Mouse (Mus musculus): ENCODE data around the gene Slmap. TPM values are rescaled to one million over a fixed set of nuclear protein-coding genes. Genes with fewer than 3 reads are reported as not detected.
A peak's percentile ranks its signal among the peaks of the same experiment; 100 is the strongest.
"Not testable (repeated sequence)": the region's sequence is repeated elsewhere in the genome, so short reads cannot be mapped to it uniquely, and the experiment has no call there.

Slmap gene
- polyA plus RNA-seq, 1 experiment from 2014 or later, result 144 TPM

- Histone ChIP-seq H3K4me3 (ENCODE audit: low read length) (no peak overlapping the region), H3K4me1 (ENCODE audit: control insufficient read depth, insufficient read depth, low read length) (no peaks in the 10 kb centered on the region), H3K9ac (ENCODE audit: low read length) (no peak overlapping the region), H3K27ac (ENCODE audit: low read length) (0 out of 2 replicates have a peak overlapping the region, but pooled peaks have one; percentile 35), H3K9me3 (replicated peaks; ENCODE audit: control insufficient read depth, low read length) (no peaks in the 10 kb centered on the region), H3K27me3 (ENCODE audit: control insufficient read depth, insufficient read depth, low read length) (no peaks in the 10 kb centered on the region), H3K4me2 (ENCODE audit: low read depth, low read length) (no peak overlapping the region), H3K36me3 (ENCODE audit: control insufficient read depth, insufficient read depth) (peaks cover 56% of the 10 kb centered on the region)
- 73% methylated on average over 4 of the region's 4 CpGs for WGBS
- no peak for ATAC-seq (replicated peaks; ENCODE audit: extremely low read depth, insufficient read depth, low FRiP score)
Observed at GRCm38 (mm10) chr14:26417088-26417487, 117.6 kb downstream of the Slmap start.

- no peak overlapping the region for H3K4me2 ChIP-seq (ENCODE audit: low read depth, low read length)
- no peaks in the 10 kb centered on the region for H3K9me3 ChIP-seq (replicated peaks; ENCODE audit: control insufficient read depth, low read length)
- no peak overlapping the region for H3K4me3 ChIP-seq (ENCODE audit: low read length)
- no peak overlapping the region for H3K27ac ChIP-seq (ENCODE audit: low read length)
- peaks cover 38% of the 10 kb centered on the region for H3K36me3 ChIP-seq (ENCODE audit: control insufficient read depth, insufficient read depth)
- no peak overlapping the region for H3K9ac ChIP-seq (ENCODE audit: low read length)
- H3K27me3 ChIP-seq (ENCODE audit: control insufficient read depth, insufficient read depth, low read length), result no peaks in the 10 kb centered on the region
- WGBS, result 93% methylated on average over 1 of the region's 1 CpGs
- H3K4me1 ChIP-seq (ENCODE audit: control insufficient read depth, insufficient read depth, low read length), result no peaks in the 10 kb centered on the region
- no peak for ATAC-seq (replicated peaks; ENCODE audit: extremely low read depth, insufficient read depth, low FRiP score)
Observed at GRCm38 (mm10) chr14:26413581-26413980, 121.2 kb downstream of the Slmap start.

- Histone ChIP-seq H3K9me3 (replicated peaks; ENCODE audit: control insufficient read depth, low read length) (no peaks in the 10 kb centered on the region), H3K4me3 (ENCODE audit: low read length) (no peak overlapping the region), H3K27ac (ENCODE audit: low read length) (no peak overlapping the region), H3K27me3 (ENCODE audit: control insufficient read depth, insufficient read depth, low read length) (no peaks in the 10 kb centered on the region), H3K9ac (ENCODE audit: low read length) (no peak overlapping the region), H3K4me2 (ENCODE audit: low read depth, low read length) (no peak overlapping the region), H3K36me3 (ENCODE audit: control insufficient read depth, insufficient read depth) (0 out of 2 replicates have a peak, but pooled peaks cover 3% of the 10 kb centered on the region), H3K4me1 (ENCODE audit: control insufficient read depth, insufficient read depth, low read length) (no peaks in the 10 kb centered on the region)
- no peak for ATAC-seq (replicated peaks; ENCODE audit: extremely low read depth, insufficient read depth, low FRiP score)
- 85% methylated on average over 7 of the region's 7 CpGs for WGBS
Observed at GRCm38 (mm10) chr14:26406746-26407145, 128.0 kb downstream of the Slmap start.

- H3K4me1 ChIP-seq (ENCODE audit: control insufficient read depth, insufficient read depth, low read length), result no peaks in the 10 kb centered on the region
- no peak overlapping the region for H3K9ac ChIP-seq (ENCODE audit: low read length)
- H3K4me3 ChIP-seq (ENCODE audit: low read length), result no peak overlapping the region
- WGBS, result 92% methylated on average over 7 of the region's 7 CpGs
- H3K27me3 ChIP-seq (ENCODE audit: control insufficient read depth, insufficient read depth, low read length), result no peaks in the 10 kb centered on the region
- ATAC-seq (replicated peaks; ENCODE audit: extremely low read depth, insufficient read depth, low FRiP score), result no peak
- H3K27ac ChIP-seq (ENCODE audit: low read length), result no peak overlapping the region
- H3K9me3 ChIP-seq (replicated peaks; ENCODE audit: control insufficient read depth, low read length), result peaks cover 8% of the 10 kb centered on the region
- peaks cover 10% of the 10 kb centered on the region for H3K36me3 ChIP-seq (ENCODE audit: control insufficient read depth, insufficient read depth)
- no peak overlapping the region for H3K4me2 ChIP-seq (ENCODE audit: low read depth, low read length)
Observed at GRCm38 (mm10) chr14:26398508-26399160, 136.1 kb downstream of the Slmap start.

- no peak overlapping the region for H3K4me2 ChIP-seq (ENCODE audit: low read depth, low read length)
- H3K27me3 ChIP-seq (ENCODE audit: control insufficient read depth, insufficient read depth, low read length), result no peaks in the 10 kb centered on the region
- H3K36me3 ChIP-seq (ENCODE audit: control insufficient read depth, insufficient read depth), result peaks cover 6% of the 10 kb centered on the region
- H3K9ac ChIP-seq (ENCODE audit: low read length), result no peak overlapping the region
- H3K4me1 ChIP-seq (ENCODE audit: control insufficient read depth, insufficient read depth, low read length), result no peaks in the 10 kb centered on the region
- no peak overlapping the region for H3K4me3 ChIP-seq (ENCODE audit: low read length)
- ATAC-seq (replicated peaks; ENCODE audit: extremely low read depth, insufficient read depth, low FRiP score), result no peak
- peaks cover 8% of the 10 kb centered on the region for H3K9me3 ChIP-seq (replicated peaks; ENCODE audit: control insufficient read depth, low read length)
- WGBS, result 90% methylated on average over 13 of the region's 13 CpGs
- H3K27ac ChIP-seq (ENCODE audit: low read length), result no peak overlapping the region
Observed at GRCm38 (mm10) chr14:26391866-26392265, 142.9 kb downstream of the Slmap start.

GRCm38 (mm10) chr14:26388961-26389360 lies 145.8 kb downstream of the Slmap start:
- H3K36me3 ChIP-seq (ENCODE audit: control insufficient read depth, insufficient read depth); H3K4me2 ChIP-seq (ENCODE audit: low read depth, low read length); H3K9ac ChIP-seq (ENCODE audit: low read length); H3K27ac ChIP-seq (ENCODE audit: low read length); H3K27me3 ChIP-seq (ENCODE audit: control insufficient read depth, insufficient read depth, low read length); ATAC-seq (replicated peaks; ENCODE audit: extremely low read depth, insufficient read depth, low FRiP score); H3K9me3 ChIP-seq (replicated peaks; ENCODE audit: control insufficient read depth, low read length); H3K4me3 ChIP-seq (ENCODE audit: low read length); H3K4me1 ChIP-seq (ENCODE audit: control insufficient read depth, insufficient read depth, low read length): not testable (repeated sequence)
- 85% methylated on average over 2 of the region's 2 CpGs for WGBS

- H3K9me3 ChIP-seq (replicated peaks; ENCODE audit: control insufficient read depth, low read length); H3K4me3 ChIP-seq (ENCODE audit: low read length); H3K27me3 ChIP-seq (ENCODE audit: control insufficient read depth, insufficient read depth, low read length); H3K4me2 ChIP-seq (ENCODE audit: low read depth, low read length); H3K36me3 ChIP-seq (ENCODE audit: control insufficient read depth, insufficient read depth); H3K4me1 ChIP-seq (ENCODE audit: control insufficient read depth, insufficient read depth, low read length); ATAC-seq (replicated peaks; ENCODE audit: extremely low read depth, insufficient read depth, low FRiP score); H3K27ac ChIP-seq (ENCODE audit: low read length); H3K9ac ChIP-seq (ENCODE audit: low read length): not testable (repeated sequence)
- WGBS, result 48% methylated on average over 4 of the region's 5 CpGs
Observed at GRCm38 (mm10) chr14:26386999-26387398, 147.7 kb downstream of the Slmap start.

- not testable (repeated sequence) for H3K9ac ChIP-seq (ENCODE audit: low read length); H3K9me3 ChIP-seq (replicated peaks; ENCODE audit: control insufficient read depth, low read length); H3K27me3 ChIP-seq (ENCODE audit: control insufficient read depth, insufficient read depth, low read length); H3K4me2 ChIP-seq (ENCODE audit: low read depth, low read length); H3K36me3 ChIP-seq (ENCODE audit: control insufficient read depth, insufficient read depth); ATAC-seq (replicated peaks; ENCODE audit: extremely low read depth, insufficient read depth, low FRiP score); H3K27ac ChIP-seq (ENCODE audit: low read length); H3K4me1 ChIP-seq (ENCODE audit: control insufficient read depth, insufficient read depth, low read length); H3K4me3 ChIP-seq (ENCODE audit: low read length)
- WGBS, result 80% methylated on average over 2 of the region's 2 CpGs
Observed at GRCm38 (mm10) chr14:26385659-26386058, 149.1 kb downstream of the Slmap start.

- no peaks in the 10 kb centered on the region for H3K4me1 ChIP-seq (ENCODE audit: control insufficient read depth, insufficient read depth, low read length)
- H3K4me2 ChIP-seq (ENCODE audit: low read depth, low read length), result no peak overlapping the region
- no peaks in the 10 kb centered on the region for H3K27me3 ChIP-seq (ENCODE audit: control insufficient read depth, insufficient read depth, low read length)
- WGBS, result 64% methylated on average over 3 of the region's 3 CpGs
- H3K9me3 ChIP-seq (replicated peaks; ENCODE audit: control insufficient read depth, low read length), result no peaks in the 10 kb centered on the region
- no peaks in the 10 kb centered on the region for H3K36me3 ChIP-seq (ENCODE audit: control insufficient read depth, insufficient read depth)
- no peak overlapping the region for H3K4me3 ChIP-seq (ENCODE audit: low read length)
- H3K9ac ChIP-seq (ENCODE audit: low read length), result no peak overlapping the region
- H3K27ac ChIP-seq (ENCODE audit: low read length), result no peak overlapping the region
- ATAC-seq (replicated peaks; ENCODE audit: extremely low read depth, insufficient read depth, low FRiP score), result no peak
Observed at GRCm38 (mm10) chr14:26379071-26379470, 155.7 kb downstream of the Slmap start.
